Mouse (Mus musculus) megakaryocyte, embryonic 14.5 days (primary cell): Measurements from ENCODE around the gene Magi2.

ENCODE experiments used
- FLI1 ChIP-seq: IDR thresholded peaks from 2 replicates; pipeline ENCODE4 v1.6.1; 2012; ENCODE audit warnings: low read length, inconsistent platforms, mixed read lengths
- GATA1 ChIP-seq: IDR thresholded peaks from 3 replicates; pipeline ENCODE4 v1.6.1; 2012; ENCODE audit warnings: mixed read lengths, low read length, inconsistent platforms, borderline replicate concordance

DNA sequence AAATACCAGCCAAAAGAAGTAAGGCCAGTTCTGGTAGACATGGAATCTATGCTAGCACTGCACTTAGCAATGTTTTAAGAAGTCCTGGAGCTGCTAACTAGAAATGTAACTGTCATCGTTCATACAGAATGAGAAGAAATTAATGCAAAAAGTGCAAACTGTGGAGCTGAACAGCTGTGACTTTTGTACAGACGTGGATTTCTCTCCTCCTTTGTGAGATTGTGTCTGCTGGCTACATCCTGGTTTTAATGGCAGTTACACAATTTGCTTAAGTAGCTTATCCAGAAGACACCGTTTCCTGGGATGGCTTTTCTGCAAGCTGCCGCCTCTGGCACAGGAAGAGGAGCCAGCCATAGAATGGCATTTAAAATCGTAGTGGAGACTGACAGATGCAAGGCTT, 1136.4 kb downstream of the Magi2 start:
- TF ChIP-seq FLI1 (no peak), GATA1 (no peak)
